Mouse (Mus musculus) lung, postnatal 14 days (tissue): ENCODE data around the gene Prr15.

ENCODE experiments used
- DNase-seq: peaks from one replicate; pipeline ENCODE4 v3.0.0; 2021

Gene Prr15

DNA sequence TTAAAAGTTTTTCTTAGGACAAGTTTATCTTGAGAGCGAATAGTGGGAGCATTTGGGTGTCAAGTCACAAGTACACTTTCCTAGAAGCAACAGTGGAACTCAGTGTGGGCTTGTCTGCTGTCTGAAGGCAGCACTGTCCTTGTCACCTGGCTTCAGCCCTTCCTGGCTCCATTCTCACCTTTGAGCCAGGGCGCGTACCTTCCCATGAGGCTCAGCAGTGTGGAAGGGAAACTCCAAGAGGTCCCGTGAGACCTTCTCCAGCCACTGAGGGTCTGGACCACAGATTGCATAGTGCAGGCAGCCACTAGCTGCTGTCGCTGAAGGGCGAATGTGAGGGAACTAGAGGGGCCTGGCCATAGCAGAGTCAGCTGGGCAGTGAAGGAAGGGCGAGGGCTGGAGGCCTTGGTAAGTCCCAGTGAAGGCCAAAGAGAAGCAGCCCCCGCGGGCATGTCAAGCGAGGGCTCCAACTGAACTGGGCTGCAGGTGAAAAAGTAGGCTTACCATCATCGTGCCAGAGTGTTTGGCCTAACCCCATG is 7.5 kb downstream of the Prr15 start:
- no peak for DNase-seq

- DNase-seq = no peak
Observed at GRCm38 (mm10) chr6:54333652-54334396, 8.2 kb downstream of the Prr15 start.

DNA sequence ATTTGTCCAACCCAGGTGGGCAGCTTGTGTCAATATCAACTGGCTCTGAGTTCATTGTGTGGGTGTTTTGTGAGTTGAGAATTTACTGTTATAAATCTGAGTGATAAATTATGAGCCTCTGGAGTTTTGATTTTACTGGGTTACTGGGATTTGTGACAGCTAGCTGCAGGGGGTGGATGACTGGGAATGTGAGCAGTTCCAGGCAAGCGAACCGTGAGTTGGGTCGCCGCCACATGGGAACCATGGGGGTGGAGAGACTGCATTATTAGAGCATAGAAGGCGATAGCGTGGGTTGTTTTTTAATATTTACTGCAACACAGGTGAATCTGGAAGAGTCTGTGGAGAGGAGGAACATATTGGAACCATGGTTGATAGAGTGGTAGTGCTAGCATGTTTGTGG is 11.7 kb downstream of the Prr15 start:
- no peak for DNase-seq

- DNase-seq = no peak
Observed at GRCm38 (mm10) chr6:54341133-54341532, 15.5 kb downstream of the Prr15 start.

DNA sequence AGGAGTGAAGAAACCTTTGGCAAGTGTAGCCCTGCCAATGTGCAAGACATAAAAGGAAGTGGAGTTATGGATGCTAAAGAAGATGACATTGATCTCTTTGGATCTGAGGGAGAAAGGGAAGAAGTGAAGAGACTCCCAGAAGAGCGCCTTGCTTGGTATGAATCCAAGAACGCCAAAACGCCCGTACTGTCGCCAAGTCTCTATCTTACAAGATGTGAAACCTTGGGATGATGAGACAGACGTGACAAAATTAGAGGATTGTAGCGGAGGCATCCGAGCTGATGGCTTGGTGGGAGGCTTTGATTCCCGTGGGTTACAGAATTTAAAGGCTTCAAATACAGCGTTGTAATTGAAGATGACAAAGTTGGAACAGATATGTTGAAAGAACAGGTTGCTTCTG is 16.6 kb downstream of the Prr15 start:
- DNase-seq = no peak

- no peak for DNase-seq
Observed at GRCm38 (mm10) chr6:54351860-54352259, 26.2 kb downstream of the Prr15 start.

GRCm38 (mm10) chr6:54352931-54353690 is 27.5 kb downstream of the Prr15 start:
- peak; percentile 8 for DNase-seq

GRCm38 (mm10) chr6:54353698-54354097 is 28.1 kb downstream of the Prr15 start:
- DNase-seq = no peak

DNA sequence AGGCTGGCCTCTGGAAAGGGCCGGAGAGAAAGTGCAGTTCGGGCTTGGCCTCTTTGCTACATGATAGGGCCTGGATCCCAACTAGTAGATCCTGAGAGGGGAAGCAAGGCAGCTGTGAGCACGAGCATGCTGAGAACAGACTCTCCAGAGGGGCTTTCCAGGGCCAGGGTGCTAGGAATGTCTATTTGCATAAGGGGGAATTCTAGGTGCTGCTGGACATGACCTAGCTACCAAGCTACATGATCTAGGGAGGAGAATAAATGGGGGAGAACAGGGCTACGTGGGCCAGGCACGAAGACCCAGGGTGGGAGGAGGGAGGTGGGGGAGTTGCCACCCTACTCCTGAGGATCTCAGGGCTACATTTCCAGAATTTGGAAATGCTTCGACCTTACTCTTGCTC is 30.0 kb downstream of the Prr15 start:
- DNase-seq = no peak

DNA sequence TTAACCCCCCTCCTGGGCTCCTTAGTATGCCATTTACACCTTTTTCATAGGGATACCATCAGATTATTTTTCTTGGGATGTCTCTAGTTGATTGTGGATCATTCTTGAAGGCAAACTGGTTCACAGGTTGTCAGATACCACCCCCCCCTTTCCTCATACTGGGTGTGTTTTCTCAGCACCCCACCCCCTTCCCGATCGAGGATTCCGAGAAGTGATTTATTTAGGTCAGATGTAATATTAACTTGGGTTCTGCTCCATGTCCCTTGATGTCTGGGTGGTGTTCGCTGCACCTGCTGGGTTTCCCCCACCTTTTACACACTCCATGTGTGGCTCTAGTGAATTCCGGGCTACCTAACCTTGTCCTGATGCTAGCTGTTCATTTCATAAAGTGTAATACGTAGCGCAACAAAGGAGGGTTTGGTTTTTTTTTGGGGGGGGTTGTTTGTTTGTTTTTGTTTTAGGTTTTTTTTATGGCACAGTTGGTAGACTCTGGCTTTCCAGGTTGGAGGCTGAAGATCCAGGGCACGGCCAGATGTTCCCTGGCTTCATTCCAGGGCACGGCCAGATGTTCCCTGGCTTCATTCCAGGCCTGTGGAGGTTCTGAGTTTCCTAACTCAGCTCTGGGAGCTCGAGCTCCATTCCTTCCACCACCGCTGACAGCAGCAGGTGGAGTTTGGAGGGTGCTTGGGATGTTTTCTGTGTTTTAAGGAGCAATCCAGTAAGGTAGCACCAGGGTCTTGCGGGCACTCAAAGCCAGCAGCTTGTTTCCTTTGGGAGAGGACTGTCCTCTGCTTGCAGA is 37.1 kb downstream of the Prr15 start:
- DNase-seq = no peak

DNA sequence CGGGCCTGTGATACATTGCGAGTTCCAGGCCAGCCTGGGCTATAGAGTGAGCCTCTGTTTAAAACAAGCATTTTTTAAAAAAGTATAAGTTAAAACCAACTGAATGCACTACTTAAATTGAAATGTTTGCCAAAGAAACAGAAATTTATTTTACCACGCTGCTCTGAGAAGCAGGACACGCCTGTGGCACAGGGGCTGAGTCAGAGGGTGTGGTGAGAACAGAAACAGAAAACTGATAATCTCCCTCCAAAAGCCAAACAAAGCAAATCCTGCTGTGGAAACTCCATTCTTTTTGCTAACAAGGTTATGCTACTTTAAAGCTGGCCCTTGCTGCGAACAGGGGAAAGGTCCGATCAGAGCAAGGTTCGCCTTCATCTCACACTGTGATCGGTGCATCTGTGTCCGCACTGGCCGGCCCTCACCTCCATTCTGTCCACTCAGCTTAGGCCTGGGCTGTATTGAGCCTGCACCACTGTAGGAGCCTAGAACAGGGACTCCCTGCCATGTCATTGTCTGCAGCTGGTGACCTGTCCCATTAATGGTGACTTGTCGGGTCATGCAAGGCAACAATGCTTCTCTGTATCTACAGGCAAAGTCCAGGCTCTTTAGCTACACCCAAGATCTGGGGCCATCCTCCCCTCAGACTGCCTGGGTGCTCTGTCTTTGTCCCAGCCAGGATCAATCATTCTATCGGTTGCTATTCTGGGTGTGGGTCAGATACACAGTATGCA is 38.9 kb downstream of the Prr15 start:
- no peak for DNase-seq

DNA sequence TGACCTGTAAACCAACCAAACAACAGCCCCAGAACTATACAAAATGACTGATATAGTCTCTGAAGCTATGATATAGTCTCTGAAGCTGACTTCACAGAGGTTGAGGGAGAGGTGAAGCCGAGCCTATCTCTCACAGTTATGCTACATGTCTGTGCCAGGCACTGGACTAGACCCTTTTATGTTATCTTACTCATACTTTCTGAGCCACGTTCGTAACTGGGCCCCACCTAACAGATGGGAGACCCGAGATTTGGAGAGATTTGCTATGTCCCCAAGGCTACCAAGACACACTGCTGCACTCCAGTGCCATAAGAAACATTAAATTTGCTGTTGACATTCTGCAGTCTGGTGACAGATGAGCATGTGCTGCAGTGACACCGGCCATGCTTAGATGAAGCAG is 41.0 kb downstream of the Prr15 start:
- no peak for DNase-seq

GRCm38 (mm10) chr6:54368071-54368470 is 42.4 kb downstream of the Prr15 start:
- peak; percentile 48 for DNase-seq

GRCm38 (mm10) chr6:54369913-54370542 is 44.4 kb downstream of the Prr15 start:
- no peak for DNase-seq

- no peak for DNase-seq
Observed at GRCm38 (mm10) chr6:54371874-54372273, 46.2 kb downstream of the Prr15 start.

DNA sequence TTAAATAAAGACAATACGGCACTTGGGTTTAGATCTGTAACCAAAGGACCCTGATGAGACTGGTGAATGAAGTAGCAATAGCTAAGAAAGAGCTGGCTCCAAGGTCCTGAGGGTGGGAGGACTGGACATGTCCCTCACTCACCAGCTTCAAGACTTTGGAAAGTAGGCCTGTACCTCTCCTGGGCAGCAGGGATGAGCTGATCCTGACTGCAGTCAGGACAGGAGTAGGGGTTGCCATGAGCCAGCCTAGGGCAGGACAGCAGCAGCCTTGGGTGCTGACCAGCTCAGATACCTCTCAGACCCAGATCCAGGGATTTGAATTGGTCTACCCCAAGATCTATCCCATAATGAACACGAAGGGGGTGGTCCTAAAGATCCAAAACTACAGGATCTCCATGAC is 53.7 kb downstream of the Prr15 start:
- DNase-seq = no peak
